Mouse (Mus musculus): ENCODE results near the gene Ccdc73.
"Not testable (repeated sequence)": the region's sequence is repeated elsewhere in the genome, so short reads cannot be mapped to it uniquely, and the experiment has no call there.

The Ccdc73 gene

DNA sequence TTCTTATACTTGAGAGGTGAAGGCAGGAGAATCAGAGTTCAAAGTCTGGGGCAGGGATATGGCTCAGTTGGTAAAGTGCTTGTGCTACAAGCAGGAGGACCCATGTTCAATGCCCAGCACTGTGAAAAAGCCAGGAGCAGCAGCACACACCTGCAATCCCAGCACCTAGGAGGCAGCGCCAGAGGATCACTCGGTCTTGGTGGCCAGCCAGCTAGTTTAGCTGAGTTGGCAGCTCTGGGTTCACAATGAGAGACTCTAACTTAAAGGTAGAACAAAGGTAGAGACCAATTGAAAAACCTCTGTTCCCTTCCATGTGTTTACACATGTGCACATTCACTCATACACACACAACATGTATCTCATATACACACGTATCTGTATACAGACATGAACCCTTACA, 1.5 kb downstream of the Ccdc73 start:
- no peak for DNase-seq (ENCODE audit: low spot score in 2 of 2)

DNA sequence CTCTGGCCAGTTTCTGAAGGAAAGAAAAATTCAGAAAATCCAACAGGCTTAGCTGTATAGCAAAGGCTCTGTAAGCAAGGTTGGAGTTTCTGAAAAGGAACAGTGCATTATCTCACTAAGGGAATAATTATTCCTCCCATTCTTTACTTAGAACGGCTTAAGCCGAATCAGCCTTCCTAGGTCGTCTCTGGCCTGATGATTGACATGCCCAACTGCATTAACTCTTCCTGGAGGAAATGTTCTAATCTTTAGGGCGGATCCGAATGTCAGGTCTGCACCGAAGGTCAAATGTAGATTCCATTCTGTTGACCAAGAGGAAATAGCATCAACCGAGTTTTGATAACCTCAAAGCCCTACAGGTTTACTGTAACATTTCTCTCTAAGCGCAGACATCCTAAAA, 11.2 kb downstream of the Ccdc73 start:
- no peak for DNase-seq (ENCODE audit: low spot score in 2 of 2)

DNA sequence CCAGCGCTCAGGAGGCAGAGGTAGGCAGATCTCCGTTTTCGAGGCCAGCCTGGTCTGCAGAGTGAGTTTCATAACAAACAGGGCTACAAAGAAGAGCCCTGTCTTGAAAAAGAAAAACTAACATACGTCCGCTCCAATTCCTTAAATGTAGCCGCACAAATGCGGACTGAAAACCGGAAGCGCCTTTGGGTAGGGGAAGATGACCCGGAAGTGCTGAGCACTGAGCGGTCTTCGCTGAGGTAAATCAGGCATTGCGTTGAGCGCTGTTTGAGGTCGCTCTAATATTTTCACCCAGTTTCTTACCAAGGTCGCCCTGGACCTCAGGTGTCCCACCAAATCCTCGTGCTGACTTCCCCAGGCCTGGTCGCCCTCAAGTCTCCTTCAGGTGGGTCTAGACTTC, 18.5 kb downstream of the Ccdc73 start:
- DNase-seq (ENCODE audit: low spot score in 2 of 2), result no peak

DNA sequence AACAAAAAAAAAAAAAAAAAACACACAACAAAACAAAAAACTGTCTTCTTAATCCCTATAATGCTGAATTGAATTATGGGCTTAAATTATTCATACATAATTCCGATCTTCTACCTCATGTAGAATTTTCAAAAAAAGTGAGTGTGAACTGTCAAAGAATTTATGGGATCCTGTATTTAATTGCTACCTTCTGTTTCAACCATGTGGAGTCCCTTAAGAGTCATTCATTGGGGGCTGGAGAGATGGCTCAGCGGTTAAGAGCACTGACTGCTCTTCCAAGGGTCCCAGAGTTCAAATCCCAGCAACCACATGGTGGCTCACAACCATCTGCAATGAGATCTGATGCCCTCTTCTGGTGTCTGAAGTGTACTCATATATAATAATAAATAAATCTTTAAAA, 19.7 kb downstream of the Ccdc73 start:
- DNase-seq (ENCODE audit: low spot score in 2 of 2), result not testable (repeated sequence)

DNA sequence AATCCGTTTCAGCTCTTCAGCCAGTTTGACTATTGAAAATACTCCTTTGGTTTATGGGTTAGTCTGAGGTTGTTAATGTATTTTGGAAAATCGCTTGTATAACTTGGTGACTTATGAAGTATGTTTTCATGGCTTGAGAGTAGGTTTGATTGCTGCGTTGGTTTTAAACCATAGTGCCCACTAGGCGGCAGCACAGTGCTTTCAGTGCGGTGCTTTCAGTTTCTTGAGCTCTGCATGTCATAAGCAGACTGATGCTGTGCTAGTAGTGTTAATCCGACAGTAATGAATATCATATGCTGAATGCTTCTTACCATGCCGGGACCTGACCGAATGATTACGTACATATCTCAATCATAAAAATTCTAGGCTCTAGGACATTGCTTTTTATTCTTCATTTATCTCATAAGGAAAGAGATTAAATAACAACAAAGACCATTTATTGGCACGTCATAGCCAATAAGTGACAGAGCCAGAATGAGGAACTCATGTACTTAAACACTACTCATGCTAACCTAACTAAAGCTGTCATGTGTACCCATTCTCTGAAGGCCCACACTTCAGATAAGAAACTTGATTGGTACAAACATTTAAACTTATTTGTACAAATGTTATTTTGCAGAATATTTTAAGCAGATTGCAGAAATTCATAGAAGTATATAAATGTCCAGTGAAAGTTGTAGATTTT, 20.4 kb downstream of the Ccdc73 start:
- DNase-seq (ENCODE audit: low spot score in 2 of 2), result peak; percentile 24 to 54

DNA sequence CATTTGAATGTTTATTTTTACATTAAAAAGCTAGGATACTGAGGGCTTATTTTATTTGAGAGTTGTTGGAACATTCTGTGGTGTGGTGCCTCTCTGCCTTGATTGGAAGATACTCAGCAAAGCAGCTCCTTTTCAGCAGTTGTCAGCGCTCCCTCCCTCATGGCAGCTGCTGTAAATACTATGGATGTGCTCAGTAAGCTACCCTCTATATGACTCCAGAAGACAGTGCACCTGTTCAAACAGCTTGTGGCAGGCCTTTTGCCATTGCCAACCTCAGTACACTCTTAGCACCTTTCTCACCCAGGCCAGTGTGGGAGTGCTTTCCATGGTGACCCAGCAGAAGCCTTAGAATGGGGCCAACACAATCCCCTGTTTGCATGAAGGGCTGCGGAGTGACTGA, 32.4 kb downstream of the Ccdc73 start:
- no peak for DNase-seq (ENCODE audit: low spot score in 2 of 2)

DNA sequence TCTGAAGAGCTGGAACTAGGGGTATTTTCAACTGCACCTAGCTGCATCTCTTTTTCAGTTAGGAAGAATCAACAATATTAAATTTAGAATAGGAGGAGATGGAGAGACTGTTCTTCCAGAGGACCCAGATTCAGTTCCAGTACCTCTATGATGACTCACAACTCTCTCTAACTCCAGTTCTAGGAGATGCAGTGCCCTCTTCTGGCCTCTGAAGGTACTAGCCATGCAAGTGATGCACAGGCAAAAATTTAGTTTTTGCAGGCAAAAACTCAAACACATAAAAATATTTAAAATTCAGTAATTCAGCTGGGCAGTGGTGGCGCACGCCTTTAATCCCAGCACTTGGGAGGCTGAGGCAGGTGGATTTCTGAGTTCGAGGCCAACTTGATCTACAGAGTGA, 48.1 kb downstream of the Ccdc73 start:
- DNase-seq (ENCODE audit: low spot score in 2 of 2), result no peak

DNA sequence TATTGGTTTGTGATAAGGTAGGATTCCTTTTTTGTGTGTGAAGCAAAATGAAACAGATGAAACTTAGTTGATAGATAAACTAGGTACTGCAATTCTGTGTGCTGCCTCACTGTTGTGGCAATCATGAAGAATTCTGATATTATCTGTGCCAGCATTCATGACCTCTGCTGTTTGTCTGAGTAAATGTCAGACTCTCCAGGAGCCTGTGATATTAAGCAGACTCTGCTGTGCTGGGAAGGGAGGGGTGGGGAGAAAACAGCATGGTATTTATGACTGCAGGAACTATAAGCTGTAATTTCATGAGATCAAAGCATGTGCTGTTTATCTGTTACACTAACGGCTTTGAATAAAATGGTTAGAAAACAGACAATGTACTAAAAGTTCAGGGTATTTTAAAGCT, 96.9 kb downstream of the Ccdc73 start:
- no peak for DNase-seq (ENCODE audit: low spot score in 2 of 2)

DNA sequence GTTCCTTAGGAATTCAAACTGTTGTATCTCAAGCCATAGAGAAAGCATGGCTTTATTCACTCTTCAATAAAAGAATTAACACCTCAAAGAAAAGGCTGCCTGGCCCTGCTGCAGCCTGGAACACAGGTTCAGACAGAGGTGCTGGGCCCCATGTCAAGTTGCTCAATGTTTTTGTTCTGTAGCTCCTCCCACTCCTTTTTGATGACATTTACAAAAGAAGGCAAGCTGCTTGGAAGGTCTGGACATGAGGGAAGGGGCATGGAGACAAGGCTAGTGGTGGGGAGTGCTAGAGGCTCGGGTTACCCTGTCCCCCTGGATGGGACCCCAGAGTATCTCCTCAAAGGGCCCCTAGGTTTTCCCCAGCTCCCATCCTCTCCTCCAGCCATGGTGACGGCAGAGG, 114.1 kb downstream of the Ccdc73 start:
- DNase-seq (ENCODE audit: low spot score in 2 of 2), result no peak

DNA sequence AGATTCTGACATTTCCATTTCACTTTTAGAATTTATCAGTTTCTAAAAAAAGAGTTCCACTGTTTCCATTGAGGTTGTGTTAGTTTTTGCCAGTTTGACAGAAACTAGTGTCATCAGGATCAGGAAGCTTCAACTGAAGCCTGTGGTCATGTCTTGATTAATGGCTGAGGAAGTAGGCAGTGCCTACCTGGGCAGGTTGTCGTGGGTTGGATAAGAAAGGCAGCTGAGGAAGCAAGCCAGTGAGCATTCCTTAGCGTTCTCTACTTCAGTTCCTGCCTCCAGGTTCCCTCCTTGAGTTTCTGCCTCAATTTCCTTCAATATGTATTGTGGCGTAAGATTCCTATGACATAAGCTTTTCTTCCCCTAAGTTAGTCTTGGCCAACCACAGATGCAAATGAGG, 118.2 kb downstream of the Ccdc73 start:
- DNase-seq (ENCODE audit: low spot score in 2 of 2), result no peak

DNA sequence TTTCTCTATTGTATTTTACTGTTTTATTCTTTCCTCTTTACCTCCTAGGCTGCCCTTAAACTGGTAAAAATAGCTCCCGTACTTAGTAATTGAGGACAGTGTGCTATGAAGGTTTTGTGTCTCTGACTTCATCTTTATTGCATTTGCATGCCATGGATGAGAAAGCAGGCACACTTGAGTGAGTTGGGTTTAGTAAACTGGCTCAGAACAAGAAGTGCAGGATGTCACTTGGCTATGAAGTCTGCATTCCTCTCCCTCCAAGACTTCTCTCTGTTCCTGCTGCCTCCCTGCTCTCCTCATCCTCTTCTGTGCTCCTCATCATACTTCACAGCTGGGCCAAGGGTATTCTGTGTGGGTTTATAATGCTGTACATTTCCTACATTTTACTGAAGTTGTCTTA, 121.4 kb downstream of the Ccdc73 start:
- no peak for DNase-seq (ENCODE audit: low spot score in 2 of 2)

DNA sequence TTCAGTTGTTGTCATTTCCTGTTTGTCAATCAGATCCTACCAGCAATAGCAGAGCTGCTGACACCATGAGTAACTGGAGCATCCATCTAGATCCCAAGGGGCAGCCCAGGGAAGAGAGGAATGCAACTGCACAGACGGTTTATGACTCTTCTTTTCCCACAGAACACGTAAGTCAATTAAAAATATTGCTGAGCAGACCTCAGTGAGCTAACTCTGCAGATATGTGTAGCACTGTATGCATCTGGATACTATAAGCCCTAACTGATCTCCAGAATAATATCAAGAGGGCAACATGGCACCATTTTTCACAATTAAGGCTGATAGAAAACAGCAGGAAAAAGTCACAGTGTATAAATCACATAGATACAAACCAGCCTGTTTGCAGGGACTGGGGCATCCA, 126.8 kb downstream of the Ccdc73 start:
- no peak for DNase-seq (ENCODE audit: low spot score in 2 of 2)

DNA sequence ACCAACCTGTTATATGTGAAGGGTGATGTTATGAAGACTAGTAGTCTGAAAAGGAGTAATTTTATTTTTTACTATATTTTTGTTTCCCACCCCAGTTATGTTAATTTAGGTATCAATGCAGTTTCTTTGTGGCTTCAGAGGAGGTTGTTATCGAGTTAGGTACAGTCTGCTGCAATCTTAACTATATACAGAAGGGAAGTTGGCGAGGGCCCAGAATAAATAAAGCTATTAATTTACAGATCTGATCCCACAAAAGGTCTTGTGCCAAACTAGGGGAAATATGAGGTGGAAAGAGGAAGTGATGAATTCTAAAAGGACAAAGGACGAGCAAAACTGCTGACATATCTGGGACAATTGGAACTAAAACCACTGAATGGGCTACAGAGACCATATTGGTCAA, 128.6 kb downstream of the Ccdc73 start:
- no peak for DNase-seq (ENCODE audit: low spot score in 2 of 2)

DNA sequence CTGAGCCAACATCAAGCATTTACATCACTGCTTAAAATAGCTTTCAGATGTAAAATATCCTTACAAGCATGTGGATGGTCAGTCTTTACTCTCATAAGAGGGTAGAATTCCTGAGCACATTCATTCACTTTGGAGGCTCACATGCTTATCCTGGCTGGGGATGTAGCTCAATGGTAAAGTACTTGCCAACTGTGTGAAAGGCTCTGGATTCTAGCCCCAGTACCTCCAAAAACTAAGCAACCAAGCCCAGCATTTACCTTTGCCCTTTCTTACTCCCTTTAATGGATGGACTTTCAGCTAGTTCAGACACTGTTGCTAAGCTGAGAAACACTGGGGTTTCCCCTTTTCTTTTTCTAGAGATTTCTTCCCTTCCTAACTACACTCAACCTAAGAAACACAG, 139.6 kb downstream of the Ccdc73 start:
- DNase-seq (ENCODE audit: low spot score in 2 of 2), result no peak

DNA sequence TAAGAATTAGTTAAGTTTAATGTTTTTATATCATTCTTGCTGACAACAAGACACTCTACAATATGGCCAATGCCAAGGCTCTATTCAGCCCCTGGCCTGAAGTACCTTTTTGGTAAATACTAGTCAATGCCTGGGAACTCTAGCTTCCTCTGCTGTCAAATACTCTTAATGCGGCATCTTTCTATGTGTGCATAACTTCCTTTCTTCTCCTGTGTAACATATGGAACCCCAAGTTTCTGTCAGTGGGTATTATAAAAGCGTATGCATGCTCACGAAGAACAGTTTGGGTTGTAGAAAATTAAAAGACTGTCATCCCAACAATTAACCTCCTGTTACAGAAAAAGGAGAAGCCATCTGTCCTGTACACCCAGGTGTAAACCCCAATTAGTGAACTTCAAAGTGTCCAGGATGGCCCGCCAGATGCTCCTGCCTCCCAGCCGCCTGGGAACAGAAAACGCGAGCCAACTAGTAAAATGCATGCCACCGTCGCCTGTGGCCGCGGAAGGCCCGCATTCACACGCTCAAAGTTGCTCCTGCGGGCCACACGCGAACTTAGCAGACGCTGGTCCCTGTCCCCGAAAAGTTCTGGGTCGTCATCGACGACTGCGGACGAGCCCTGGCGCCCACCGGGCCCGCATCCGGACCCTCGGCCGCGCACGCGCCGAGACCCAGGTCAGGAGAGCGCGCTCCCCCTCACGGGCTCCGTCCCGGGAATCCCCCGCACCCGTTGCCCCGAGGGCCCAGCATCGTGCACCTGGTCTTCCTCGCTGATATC, 148.8 kb downstream of the Ccdc73 start:
- DNase-seq (ENCODE audit: low spot score in 2 of 2), result no peak

DNA sequence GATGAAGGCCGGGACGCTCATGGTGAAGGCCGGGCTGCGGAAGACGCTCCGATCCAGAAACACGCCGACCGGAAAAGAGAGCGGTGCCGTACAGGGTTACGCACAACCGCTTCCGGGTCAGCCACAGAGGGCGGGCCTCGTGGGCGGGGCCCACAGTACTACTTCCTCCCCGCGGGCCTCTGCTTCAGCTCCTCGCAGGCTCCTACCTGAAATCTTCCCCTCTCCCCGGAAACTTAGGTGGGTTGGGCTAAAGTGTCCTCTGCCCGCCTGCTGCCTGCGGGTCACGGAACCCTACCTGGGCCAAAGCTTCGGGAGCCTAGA, 149.3 kb downstream of the Ccdc73 start, which contains the start of gene Eif3m:
Gene Eif3m (minus strand): TSS at position 114 of the 321 bp plus-strand sequence.
- peak; percentile 89 to 92 for DNase-seq (ENCODE audit: low spot score in 2 of 2)

DNA sequence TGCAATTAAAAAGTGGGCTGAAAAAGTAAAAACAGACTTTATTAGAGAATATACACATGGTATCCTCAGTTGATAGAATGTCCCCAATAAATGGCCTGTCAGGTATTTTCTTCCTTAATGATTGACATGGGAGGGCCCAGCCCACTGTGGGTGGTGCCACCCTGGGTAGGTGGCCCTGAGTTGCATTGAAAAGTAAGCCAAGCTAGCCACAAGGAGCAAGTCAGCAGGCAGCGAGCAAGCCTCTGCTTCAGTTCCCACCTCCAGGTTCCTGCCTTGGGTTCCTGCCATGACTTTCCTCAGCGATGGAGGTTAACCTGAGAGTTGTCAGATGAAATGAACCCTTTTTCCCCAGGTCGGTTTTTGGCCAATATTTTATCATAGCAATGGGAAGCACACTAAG, 150.2 kb downstream of the Ccdc73 start:
- DNase-seq (ENCODE audit: low spot score in 2 of 2), result no peak

DNA sequence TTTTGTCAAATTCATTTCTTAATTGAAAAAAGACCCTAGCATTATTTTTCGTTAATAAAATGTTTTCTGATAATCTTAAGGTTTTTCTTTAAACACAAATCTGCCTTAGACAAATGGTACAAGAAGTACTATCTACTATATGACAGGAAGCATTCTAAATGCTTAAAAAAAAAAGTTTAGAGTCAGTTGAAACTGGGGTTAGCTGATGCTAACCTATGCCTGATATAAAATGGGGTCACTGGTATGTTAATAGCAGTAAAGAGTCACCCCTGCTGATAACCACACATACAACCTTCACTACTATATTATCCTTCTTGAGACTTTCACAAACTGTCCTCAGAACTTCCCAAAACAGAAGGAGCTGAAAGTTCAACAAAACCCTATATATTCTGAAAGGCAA, 151.9 kb downstream of the Ccdc73 start:
- no peak for DNase-seq (ENCODE audit: low spot score in 2 of 2)

DNA sequence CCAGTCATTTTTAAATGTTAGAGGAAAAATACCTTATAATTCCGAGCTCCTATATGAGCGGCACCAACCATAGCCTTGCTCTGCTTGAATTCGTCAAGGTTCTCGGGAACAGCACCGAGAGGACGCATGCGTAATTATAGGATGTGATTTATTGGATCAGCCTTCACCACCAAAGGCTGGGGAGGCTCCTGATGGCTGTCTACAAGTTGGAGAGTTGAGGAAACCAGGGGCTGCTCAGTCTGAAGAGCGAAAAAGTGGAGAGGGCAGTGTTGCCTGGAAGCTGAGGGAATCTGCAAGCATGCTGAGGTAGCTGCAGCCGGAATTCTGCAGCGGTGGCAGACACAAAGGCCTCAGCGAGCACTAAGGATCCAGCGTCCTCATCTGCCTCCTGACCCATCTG, 153.7 kb downstream of the Ccdc73 start:
- DNase-seq (ENCODE audit: low spot score in 2 of 2), result no peak

DNA sequence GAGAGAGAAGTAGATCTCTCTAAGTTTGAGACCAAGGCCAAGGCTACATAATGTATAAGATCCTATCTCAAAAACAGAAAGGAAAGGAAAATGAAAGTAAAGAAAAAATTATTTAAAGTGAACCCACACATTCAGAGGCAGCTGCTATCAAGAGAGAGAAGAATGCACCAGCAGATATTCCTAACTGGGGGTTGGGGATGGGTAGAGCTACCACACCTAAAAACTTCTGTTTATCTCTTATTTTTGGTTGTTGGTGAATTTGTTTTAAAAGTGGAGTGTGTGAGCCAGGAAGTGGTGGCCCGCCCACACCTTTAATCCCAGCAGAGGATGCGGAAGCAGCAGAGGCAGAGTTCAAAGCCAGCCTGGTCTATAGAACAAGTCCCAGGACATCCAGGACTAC, 154.2 kb downstream of the Ccdc73 start:
- no peak for DNase-seq (ENCODE audit: low spot score in 2 of 2)

DNA sequence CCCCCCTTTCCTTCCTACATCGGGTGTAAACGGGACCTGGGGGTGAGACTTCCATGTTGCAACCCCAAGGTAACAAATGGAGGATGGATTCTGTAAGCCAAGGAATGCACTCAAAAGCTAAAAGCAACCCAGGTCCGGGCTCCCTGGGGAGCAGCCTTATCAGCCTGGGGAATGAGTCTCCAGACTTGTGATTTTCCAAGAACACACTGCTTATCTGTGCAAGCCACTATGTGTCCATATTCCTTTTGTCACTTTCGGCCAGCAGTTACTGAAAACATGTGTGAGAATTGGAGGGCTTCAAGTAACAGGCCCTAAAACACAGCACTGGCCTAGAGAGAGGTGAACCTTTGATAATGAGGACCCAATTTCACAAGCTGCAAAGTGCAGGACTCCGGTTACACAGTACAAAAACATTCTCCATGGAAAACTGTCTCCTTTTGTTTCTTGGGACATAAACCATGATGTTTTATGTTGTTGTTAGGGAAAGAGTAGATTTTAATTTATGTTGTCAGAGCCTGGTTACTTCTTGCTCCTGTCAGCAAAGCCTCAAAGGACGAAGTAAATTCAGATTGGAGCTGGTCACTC, 155.5 kb downstream of the Ccdc73 start:
- DNase-seq (ENCODE audit: low spot score in 2 of 2), result no peak

DNA sequence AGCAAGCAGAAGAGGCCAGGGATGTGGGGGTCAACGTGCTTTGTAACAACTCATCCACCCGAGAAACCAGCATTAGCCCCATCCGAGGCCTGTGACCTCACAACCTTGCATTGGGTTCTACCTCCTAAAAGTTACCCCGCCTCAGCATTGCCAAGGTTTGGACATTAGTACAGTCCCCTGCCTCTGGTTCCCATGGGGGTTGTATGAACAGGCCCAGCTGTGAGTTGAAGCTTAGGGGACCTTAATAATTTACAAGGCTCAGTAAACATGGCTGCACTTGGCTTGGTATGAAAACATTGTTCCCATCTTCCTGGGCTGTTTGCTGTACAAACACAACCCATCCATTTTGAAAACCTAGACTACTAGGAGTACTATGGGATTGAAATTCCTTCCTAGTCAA, 156.2 kb downstream of the Ccdc73 start:
- no peak for DNase-seq (ENCODE audit: low spot score in 2 of 2)

DNA sequence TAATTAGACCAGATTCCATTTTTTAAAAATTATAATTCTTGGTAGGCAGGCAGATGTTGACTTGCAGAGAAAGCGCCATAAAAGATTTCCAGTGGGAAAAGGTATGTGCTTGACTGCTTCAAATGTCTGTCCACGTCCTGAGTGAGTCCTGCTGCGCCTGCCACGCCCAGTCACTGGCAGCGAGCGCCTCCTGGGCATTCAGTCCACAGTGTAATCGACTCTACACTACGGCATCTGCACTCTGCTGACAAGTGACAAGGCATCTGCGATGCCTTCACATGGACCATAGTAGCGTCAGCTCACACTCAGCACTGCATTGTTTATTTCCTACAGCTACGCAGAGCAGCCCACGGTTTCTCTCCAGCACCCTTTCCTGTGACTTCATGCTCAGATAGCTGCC, 158.0 kb downstream of the Ccdc73 start:
- DNase-seq (ENCODE audit: low spot score in 2 of 2), result not testable (repeated sequence)
